Mouse (Mus musculus): Measurements from ENCODE around the gene Foxl2. TPM values are rescaled to one million over a fixed set of nuclear protein-coding genes. Genes with fewer than 3 reads are reported as not detected.

Foxl2 gene
- polyA plus RNA-seq, 1 experiment from 2014 or later: 4.1 TPM

Other genes starting within 250 kb of the Foxl2 start
- gene Prr23a1, start 112.8 kb upstream of the Foxl2 start, polyA plus RNA-seq (2016; fragmentation: Nextera tagmentation; extraction: Ambion mirVana): not detected in 2 replicates
- not detected in 2 replicates for gene Prr23a2, start 98.8 kb upstream of the Foxl2 start, polyA plus RNA-seq (2016; fragmentation: Nextera tagmentation; extraction: Ambion mirVana)
- gene Prr23a3, start 90.5 kb upstream of the Foxl2 start, polyA plus RNA-seq (2016; fragmentation: Nextera tagmentation; extraction: Ambion mirVana): 0.28 TPM in 1 of 2 replicates, not detected in the other
- gene 7420426K07Rik, start 52.2 kb upstream of the Foxl2 start, polyA plus RNA-seq (2016; fragmentation: Nextera tagmentation; extraction: Ambion mirVana): not detected in 2 replicates
- gene Faim, start 31.1 kb downstream of the Foxl2 start, polyA plus RNA-seq (2016; fragmentation: Nextera tagmentation; extraction: Ambion mirVana): 73.5 and 81.5 TPM in 2 replicates
- 0.09 TPM in 1 of 2 replicates, not detected in the other for gene Gm1123, start 80.4 kb downstream of the Foxl2 start, polyA plus RNA-seq (2016; fragmentation: Nextera tagmentation; extraction: Ambion mirVana)
- gene Pik3cb, start 185.3 kb downstream of the Foxl2 start, polyA plus RNA-seq (2016; fragmentation: Nextera tagmentation; extraction: Ambion mirVana): 1.5 and 1.7 TPM in 2 replicates